Mouse (Mus musculus) liver, embryonic 12.5 days (tissue): ENCODE measurements at regions not wholly inside any gene's neighbourhood (a gene's known extent, or its start where the extent isn't known, plus 50 kb on each side); places are given as distances from the start of the nearest gene placed in this dataset.

ENCODE experiments used
- ATAC-seq: fragments of 200-750 bp; cut with Nextera tagmentation; 2 replicates; pipeline ENCODE4 v1.8.0; 2017; ENCODE audit warnings: moderate number of reproducible peaks, mild to moderate bottlenecking, moderate library complexity
- H3K27ac ChIP-seq: fragments of 300-500 bp; sonication (generic); 2 replicates; pipeline ENCODE4 v1.5.1; 2016; ENCODE audit warnings: mild to moderate bottlenecking
- H3K27me3 ChIP-seq: fragments of 300-500 bp; sonication (generic); replicated peaks from 2 replicates; pipeline ENCODE4 v1.6.1; 2016; ENCODE audit warnings: mild to moderate bottlenecking, moderate library complexity
- H3K36me3 ChIP-seq: fragments of 300-500 bp; sonication (generic); 2 replicates; pipeline ENCODE4 v1.6.1; 2016; ENCODE audit warnings: mild to moderate bottlenecking, moderate library complexity
- H3K4me1 ChIP-seq: fragments of 300-500 bp; sonication (generic); 2 replicates; pipeline ENCODE4 v1.6.1; 2016
- H3K4me2 ChIP-seq: fragments of 300-500 bp; sonication (generic); 2 replicates; pipeline ENCODE4 v1.6.1; 2016; ENCODE audit warnings: mild to moderate bottlenecking, moderate library complexity
- H3K4me3 ChIP-seq: fragments of 300-500 bp; sonication (generic); 2 replicates; pipeline ENCODE4 v1.5.1; 2016; ENCODE audit warnings: mild to moderate bottlenecking, moderate library complexity
- H3K9ac ChIP-seq: fragments of 300-500 bp; sonication (generic); 2 replicates; pipeline ENCODE4 v1.6.1; 2016; ENCODE audit warnings: mild to moderate bottlenecking, moderate library complexity
- H3K9me3 ChIP-seq: fragments of 300-500 bp; sonication (generic); replicated peaks from 2 replicates; pipeline ENCODE4 v1.6.1; 2016; ENCODE audit warnings: mild to moderate bottlenecking, moderate library complexity
- WGBS: fragments of 180-500 bp; shearing (Covaris S2); methylation state at CpG from one replicate; pipeline ENCODE4 v1.1.7; 2016; ENCODE audit not compliant: insufficient replicate concordance; 5-methylcytosine and 5-hydroxymethylcytosine counted together

GRCm38 (mm10) chr1:76786871-76787270 is 728.0 kb downstream of the Epha4 start:
- Histone ChIP-seq H3K27ac (no peak overlapping the region), H3K9me3 (no peaks in the 10 kb centered on the region), H3K4me2 (no peak overlapping the region), H3K27me3 (no peaks in the 10 kb centered on the region), H3K4me1 (no peaks in the 10 kb centered on the region), H3K9ac (no peak overlapping the region), H3K4me3 (no peak overlapping the region), H3K36me3 (no peaks in the 10 kb centered on the region)
- no peak for ATAC-seq
- WGBS = 64% methylated on average over 2 of the region's 2 CpGs

GRCm38 (mm10) chr1:76793438-76793837 is 721.5 kb downstream of the Epha4 start:
- no peaks in the 10 kb centered on the region for H3K36me3 ChIP-seq
- no peak overlapping the region for H3K27ac ChIP-seq
- ATAC-seq = no peak
- no peaks in the 10 kb centered on the region for H3K9me3 ChIP-seq
- H3K4me3 ChIP-seq = no peak overlapping the region
- H3K4me1 ChIP-seq = no peaks in the 10 kb centered on the region
- WGBS = 61% methylated on average over 2 of the region's 2 CpGs
- H3K9ac ChIP-seq = no peak overlapping the region
- no peaks in the 10 kb centered on the region for H3K27me3 ChIP-seq
- no peak overlapping the region for H3K4me2 ChIP-seq

GRCm38 (mm10) chr1:76819906-76820305 is 695.0 kb downstream of the Epha4 start:
- Histone ChIP-seq H3K9ac (no peak overlapping the region), H3K27ac (no peak overlapping the region), H3K36me3 (no peaks in the 10 kb centered on the region), H3K4me3 (no peak overlapping the region), H3K4me1 (no peaks in the 10 kb centered on the region), H3K27me3 (no peaks in the 10 kb centered on the region), H3K9me3 (no peaks in the 10 kb centered on the region), H3K4me2 (no peak overlapping the region)
- WGBS = 53% methylated on average over 1 of the region's 1 CpGs
- no peak for ATAC-seq

DNA sequence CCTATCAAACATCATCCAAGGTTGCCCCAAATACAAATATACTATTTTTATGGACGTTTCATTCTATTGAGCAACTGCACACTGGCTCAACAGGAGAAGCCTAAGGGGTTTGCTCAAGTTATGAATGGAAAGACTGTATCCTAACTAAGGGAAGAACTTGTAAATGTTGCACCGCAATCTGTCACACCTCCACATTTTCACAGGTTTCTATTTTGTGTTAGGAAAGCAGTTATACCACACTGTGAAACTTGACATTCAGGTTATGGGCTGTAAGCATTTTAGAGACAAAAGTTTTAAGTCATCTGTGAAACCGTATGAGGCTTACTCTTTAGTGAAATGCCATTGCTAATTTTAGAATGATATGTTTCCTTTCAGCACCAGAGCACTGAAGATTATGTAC is 693.3 kb downstream of the Epha4 start:
- Histone ChIP-seq H3K27me3 (no peaks in the 10 kb centered on the region), H3K36me3 (no peaks in the 10 kb centered on the region), H3K4me3 (no peak overlapping the region), H3K4me2 (no peak overlapping the region), H3K9ac (no peak overlapping the region), H3K4me1 (no peaks in the 10 kb centered on the region), H3K9me3 (no peaks in the 10 kb centered on the region), H3K27ac (no peak overlapping the region)
- WGBS = 50% methylated on average over 3 of the region's 3 CpGs
- ATAC-seq = no peak

GRCm38 (mm10) chr1:76829690-76830089 is 685.2 kb downstream of the Epha4 start:
- H3K27me3 ChIP-seq = no peaks in the 10 kb centered on the region
- H3K36me3 ChIP-seq = no peaks in the 10 kb centered on the region
- no peak overlapping the region for H3K9ac ChIP-seq
- H3K4me1 ChIP-seq = no peaks in the 10 kb centered on the region
- no peaks in the 10 kb centered on the region for H3K9me3 ChIP-seq
- ATAC-seq = no peak
- no peak overlapping the region for H3K4me2 ChIP-seq
- H3K27ac ChIP-seq = no peak overlapping the region
- no peak overlapping the region for H3K4me3 ChIP-seq
- WGBS = 60% methylated on average over 2 of the region's 2 CpGs

- no peaks in the 10 kb centered on the region for H3K4me1 ChIP-seq
- H3K27ac ChIP-seq = no peak overlapping the region
- H3K9ac ChIP-seq = no peak overlapping the region
- no peak overlapping the region for H3K4me2 ChIP-seq
- no peaks in the 10 kb centered on the region for H3K27me3 ChIP-seq
- H3K4me3 ChIP-seq = no peak overlapping the region
- no peaks in the 10 kb centered on the region for H3K36me3 ChIP-seq
- H3K9me3 ChIP-seq = no peaks in the 10 kb centered on the region
- ATAC-seq = no peak
- WGBS = 53% methylated on average over 2 of the region's 2 CpGs
Measured at GRCm38 (mm10) chr1:76832311-76832710, 682.6 kb downstream of the Epha4 start.

DNA sequence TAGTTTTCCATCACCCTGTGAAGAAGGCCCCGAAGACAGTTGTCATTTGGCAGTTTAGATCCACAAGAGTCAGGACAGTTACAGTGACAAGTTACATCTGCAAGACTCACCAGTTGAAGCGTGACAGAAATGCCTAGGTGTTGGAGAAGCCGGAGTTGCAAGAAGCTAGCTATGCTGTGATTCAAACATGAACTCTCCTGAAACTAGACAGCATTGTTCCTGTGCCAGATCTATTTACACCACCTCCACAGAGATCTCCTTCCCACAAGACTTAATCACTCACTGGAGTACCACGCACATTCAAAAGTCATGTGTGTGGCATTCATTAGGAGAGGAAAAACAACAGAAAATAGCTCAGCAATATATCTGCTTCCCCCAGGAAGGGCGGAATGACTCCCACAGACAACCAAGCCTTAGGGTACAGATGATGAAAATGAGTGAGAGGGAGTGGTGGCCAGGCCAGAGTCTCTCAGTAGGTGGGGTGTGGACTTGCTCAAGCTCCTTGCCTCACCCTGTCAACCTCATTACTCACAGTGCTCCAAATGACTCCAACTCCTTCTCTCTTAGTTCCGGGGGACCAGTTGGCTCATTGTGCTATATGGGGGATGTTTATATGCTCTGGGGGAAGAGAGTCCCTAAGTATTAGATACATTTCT is 679.7 kb downstream of the Epha4 start:
- no peak overlapping the region for H3K27ac ChIP-seq

GRCm38 (mm10) chr1:76849346-76849745 is 665.5 kb downstream of the Epha4 start:
- no peak overlapping the region for H3K4me3 ChIP-seq

More for the DNA sequence above, 679.7 kb downstream of the Epha4 start:
- H3K4me2 ChIP-seq = no peak overlapping the region
- H3K27me3 ChIP-seq = no peaks in the 10 kb centered on the region
- H3K4me3 ChIP-seq = no peak overlapping the region
- H3K9ac ChIP-seq = no peak overlapping the region
- no peaks in the 10 kb centered on the region for H3K9me3 ChIP-seq
- no peaks in the 10 kb centered on the region for H3K4me1 ChIP-seq
- WGBS = 63% methylated on average over 6 of the region's 6 CpGs
- no peaks in the 10 kb centered on the region for H3K36me3 ChIP-seq
- ATAC-seq = no peak

GRCm38 (mm10) chr1:76866304-76866968 is 648.5 kb downstream of the Epha4 start:
- no peak overlapping the region for H3K27ac ChIP-seq
- H3K4me2 ChIP-seq = no peak overlapping the region
- no peaks in the 10 kb centered on the region for H3K9me3 ChIP-seq
- no peaks in the 10 kb centered on the region for H3K36me3 ChIP-seq
- no peak overlapping the region for H3K4me3 ChIP-seq
- WGBS = 63% methylated on average over 15 of the region's 15 CpGs
- H3K4me1 ChIP-seq = no peaks in the 10 kb centered on the region
- ATAC-seq = no peak
- H3K9ac ChIP-seq = no peak overlapping the region
- no peaks in the 10 kb centered on the region for H3K27me3 ChIP-seq

More at GRCm38 (mm10) chr1:76849346-76849745, 665.5 kb downstream of the Epha4 start:
- no peaks in the 10 kb centered on the region for H3K27me3 ChIP-seq
- no peak overlapping the region for H3K4me2 ChIP-seq
- no peak for ATAC-seq
- no peaks in the 10 kb centered on the region for H3K36me3 ChIP-seq
- no peak overlapping the region for H3K9ac ChIP-seq
- no peaks in the 10 kb centered on the region for H3K9me3 ChIP-seq
- 39% methylated on average over 3 of the region's 3 CpGs for WGBS
- no peak overlapping the region for H3K27ac ChIP-seq
- no peaks in the 10 kb centered on the region for H3K4me1 ChIP-seq

- Histone ChIP-seq H3K36me3 (no peaks in the 10 kb centered on the region), H3K9ac (no peak overlapping the region), H3K4me3 (no peak overlapping the region), H3K27me3 (no peaks in the 10 kb centered on the region), H3K27ac (no peak overlapping the region), H3K9me3 (no peaks in the 10 kb centered on the region), H3K4me2 (no peak overlapping the region), H3K4me1 (no peaks in the 10 kb centered on the region)
- no peak for ATAC-seq
- WGBS = 76% methylated on average over 4 of the region's 4 CpGs
Measured at GRCm38 (mm10) chr1:76873207-76873606, 641.7 kb downstream of the Epha4 start.

DNA sequence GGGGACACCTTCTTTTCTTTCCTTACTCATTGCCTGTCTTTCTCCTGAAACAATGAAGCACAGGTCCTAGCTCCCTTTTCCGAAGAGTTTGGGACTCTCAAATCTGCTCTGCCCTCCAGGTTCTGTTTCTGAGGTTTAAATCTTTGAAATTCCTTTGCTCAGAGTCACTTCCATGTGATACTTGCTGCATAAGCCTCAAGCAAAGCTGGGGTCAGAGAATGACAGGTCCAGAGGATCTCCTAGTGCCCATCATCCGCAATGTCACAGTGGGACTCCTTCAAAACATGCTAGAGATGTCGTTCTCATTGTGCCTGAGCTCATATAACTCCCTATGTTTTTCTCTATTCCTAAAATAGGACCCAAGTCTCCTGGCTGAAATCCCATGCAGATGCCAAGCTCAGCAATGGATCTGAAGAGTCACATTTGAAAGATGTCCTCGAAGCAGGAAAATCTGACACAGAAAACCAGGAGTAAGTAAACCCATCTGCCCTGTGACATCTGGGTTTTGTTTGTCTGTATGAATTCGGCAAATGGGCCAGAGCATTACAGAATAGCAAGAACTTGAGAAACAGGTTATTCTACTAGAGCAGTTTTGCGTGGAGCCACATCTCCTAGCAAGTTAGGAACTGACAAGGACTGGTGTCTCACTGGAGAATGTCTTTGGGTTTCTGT is 634.6 kb downstream of the Epha4 start:
- ATAC-seq = no peak
- no peaks in the 10 kb centered on the region for H3K27me3 ChIP-seq
- no peak overlapping the region for H3K4me3 ChIP-seq
- H3K4me1 ChIP-seq = no peaks in the 10 kb centered on the region
- no peak overlapping the region for H3K27ac ChIP-seq
- WGBS = 62% methylated on average over 6 of the region's 6 CpGs
- H3K9ac ChIP-seq = no peak overlapping the region
- no peaks in the 10 kb centered on the region for H3K36me3 ChIP-seq
- no peaks in the 10 kb centered on the region for H3K9me3 ChIP-seq
- no peak overlapping the region for H3K4me2 ChIP-seq

DNA sequence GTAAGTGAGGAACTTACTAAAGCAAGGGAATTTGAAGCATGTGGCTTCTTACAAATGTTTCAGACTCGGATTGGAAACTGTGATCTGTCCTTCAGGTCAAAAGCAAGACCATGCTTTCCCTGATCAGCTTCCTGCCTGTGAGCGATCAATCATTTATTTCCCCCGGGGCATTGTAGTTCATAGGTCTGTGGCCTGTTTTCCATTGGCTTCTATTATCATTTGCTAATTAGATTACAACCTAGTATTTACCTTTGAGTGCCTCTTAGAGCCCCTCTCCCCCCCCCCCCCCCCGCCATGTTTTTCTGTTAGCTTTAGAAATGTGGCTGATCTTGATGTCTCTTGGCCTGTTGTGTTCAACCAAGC is 634.1 kb downstream of the Epha4 start:
- no peak overlapping the region for H3K4me3 ChIP-seq
- no peaks in the 10 kb centered on the region for H3K4me1 ChIP-seq
- H3K4me2 ChIP-seq = no peak overlapping the region
- H3K9me3 ChIP-seq = no peaks in the 10 kb centered on the region
- no peaks in the 10 kb centered on the region for H3K27me3 ChIP-seq
- ATAC-seq = no peak
- H3K9ac ChIP-seq = no peak overlapping the region
- no peak overlapping the region for H3K27ac ChIP-seq
- WGBS = 57% methylated on average over 4 of the region's 4 CpGs
- H3K36me3 ChIP-seq = no peaks in the 10 kb centered on the region
